Mouse (Mus musculus): ENCODE measurements around the gene Serpine3.
"Not testable (repeated sequence)": the region's sequence is repeated elsewhere in the genome, so short reads cannot be mapped to it uniquely, and the experiment has no call there.

Gene Serpine3

DNA sequence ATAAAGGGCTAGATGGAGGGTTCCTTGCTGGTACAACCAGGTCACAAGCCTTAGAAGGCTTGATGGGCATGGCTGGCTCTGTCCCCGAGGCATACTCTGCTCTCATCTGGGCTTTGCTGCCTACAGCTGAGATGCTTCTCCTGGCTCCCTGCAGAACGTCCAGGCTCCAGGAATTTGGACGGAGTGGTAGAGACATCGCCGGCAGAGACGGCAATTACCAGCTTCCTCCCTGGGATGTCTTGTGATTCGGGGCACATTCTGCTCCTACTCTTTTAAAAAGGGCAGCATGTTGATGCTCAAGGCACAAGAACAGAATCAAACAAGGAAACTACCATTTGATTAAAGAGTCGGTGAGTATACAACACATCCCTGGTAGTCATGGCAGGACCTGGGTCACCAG, at the start of gene Serpine3:
TSS of gene Serpine3 (plus strand) at position 301 of the 400 bp plus-strand sequence.
- no peak for DNase-seq (ENCODE audit: low spot score in 2 of 2)

GRCm38 (mm10) chr14:62622393-62622792, 41.1 kb upstream of the Serpine3 start:
- no peak for DNase-seq (ENCODE audit: low spot score in 2 of 2)

GRCm38 (mm10) chr14:62627951-62628350, 35.5 kb upstream of the Serpine3 start:
- no peak for DNase-seq (ENCODE audit: low spot score in 2 of 2)

- no peak for DNase-seq (ENCODE audit: low spot score in 2 of 2)
Observed at GRCm38 (mm10) chr14:62637436-62638344, 25.8 kb upstream of the Serpine3 start.

GRCm38 (mm10) chr14:62638345-62638702, 25.1 kb upstream of the Serpine3 start:
- DNase-seq (ENCODE audit: low spot score in 2 of 2), result no peak

DNA sequence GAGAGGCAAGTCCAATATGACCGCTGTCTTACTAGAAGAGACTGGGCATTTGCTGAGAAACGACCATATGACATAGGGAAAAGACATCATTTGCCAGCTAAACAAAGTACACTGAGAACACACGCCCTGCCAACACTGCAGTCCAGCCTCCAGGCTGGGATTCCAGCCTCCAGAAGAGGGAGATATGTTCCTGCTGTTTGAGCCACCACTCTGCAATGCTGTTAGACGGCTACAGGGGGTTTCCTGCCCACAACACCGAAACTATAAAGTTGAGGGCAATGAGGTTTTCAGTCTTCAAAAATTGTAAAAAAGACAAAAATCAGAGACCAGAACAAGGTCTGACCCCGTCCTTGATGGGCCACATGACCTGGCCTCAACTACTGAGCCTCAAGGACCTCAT, 24.4 kb upstream of the Serpine3 start:
- no peak for DNase-seq (ENCODE audit: low spot score in 2 of 2)

GRCm38 (mm10) chr14:62639551-62639950, 23.9 kb upstream of the Serpine3 start:
- DNase-seq (ENCODE audit: low spot score in 2 of 2), result no peak

DNA sequence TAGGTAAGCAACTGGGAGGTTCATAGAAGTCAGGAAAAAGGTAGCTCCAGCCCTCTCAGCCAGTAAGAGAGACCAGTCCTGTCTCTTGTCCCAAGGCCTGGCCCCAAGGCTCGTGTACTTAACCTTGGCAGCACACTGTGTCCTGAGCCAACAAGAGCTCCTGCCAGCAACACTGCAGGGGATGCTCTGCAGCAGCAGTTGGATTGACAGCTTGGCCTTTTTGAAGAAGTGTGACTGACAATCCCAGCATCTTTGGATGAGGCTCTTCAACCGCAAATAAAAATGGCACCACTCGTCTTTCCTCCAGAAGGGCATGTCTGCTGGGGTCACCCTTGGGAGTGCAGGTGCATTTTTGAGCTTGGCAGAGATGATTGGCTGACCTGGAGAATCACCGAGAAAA, 23.1 kb upstream of the Serpine3 start:
- no peak for DNase-seq (ENCODE audit: low spot score in 2 of 2)

GRCm38 (mm10) chr14:62642368-62642767, 21.1 kb upstream of the Serpine3 start:
- not testable (repeated sequence) for DNase-seq (ENCODE audit: low spot score in 2 of 2)

DNA sequence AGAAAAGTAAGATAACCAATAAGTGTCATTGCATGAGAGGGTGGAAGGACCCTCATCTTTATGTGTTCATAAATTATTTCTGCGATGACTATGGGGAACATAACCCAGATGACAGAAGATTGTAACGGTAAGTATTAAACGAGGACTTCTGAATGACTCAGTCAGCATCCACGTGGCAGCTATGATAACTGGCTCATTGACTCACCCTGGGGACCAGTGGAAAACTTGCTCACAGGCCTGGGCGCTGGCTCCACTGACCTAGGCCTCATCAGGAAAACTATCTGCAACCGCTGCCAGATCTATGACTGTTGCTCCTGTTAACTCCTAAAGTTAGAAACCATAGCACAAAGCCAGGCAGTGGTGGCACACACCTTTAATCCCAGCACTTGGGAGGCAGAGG, 15.1 kb upstream of the Serpine3 start:
- DNase-seq (ENCODE audit: low spot score in 2 of 2), result no peak

- DNase-seq (ENCODE audit: low spot score in 2 of 2), result no peak
Observed at GRCm38 (mm10) chr14:62650376-62650775, 13.1 kb upstream of the Serpine3 start.

GRCm38 (mm10) chr14:62651771-62652170, 11.7 kb upstream of the Serpine3 start:
- no peak for DNase-seq (ENCODE audit: low spot score in 2 of 2)

DNA sequence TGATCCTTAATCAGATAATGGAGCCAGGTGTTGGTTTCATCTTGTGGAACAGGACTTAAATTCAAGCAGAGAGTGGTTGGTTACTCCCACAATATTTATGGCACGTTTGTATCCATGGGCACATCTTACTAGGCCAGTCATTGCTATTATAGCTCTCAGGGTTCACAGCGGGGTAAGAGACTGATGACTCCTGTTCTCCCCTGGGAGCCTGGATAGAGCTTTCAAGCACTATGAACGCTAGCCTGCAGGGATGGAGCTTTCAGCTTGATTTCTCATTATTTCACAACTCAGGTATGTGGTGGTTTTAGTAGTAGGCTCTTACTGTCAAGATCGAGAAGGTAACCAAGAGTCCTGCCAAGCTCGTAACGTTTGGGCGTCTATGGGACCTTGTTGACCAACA, 7.5 kb upstream of the Serpine3 start:
- DNase-seq (ENCODE audit: low spot score in 2 of 2), result no peak

DNA sequence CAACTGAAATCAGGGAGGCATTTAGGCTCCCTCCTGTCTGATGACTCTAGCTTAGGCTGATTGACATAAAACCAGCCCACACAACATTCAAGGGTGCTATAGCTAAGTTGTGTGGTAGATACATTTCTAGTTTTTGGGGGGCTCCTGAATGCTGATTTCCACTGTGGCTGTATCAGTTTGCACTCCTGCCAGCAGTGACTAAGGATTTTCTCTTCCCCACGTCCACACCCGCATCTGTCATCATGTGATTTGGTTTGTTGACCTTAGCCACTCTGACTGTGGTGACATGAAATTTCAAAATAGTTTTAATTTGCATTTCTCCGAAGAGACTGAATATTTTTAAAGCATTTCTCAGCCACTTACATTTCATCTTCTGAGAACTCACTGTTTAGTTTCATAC, 6.0 kb upstream of the Serpine3 start:
- no peak for DNase-seq (ENCODE audit: low spot score in 2 of 2)

GRCm38 (mm10) chr14:62662381-62662780, 1.1 kb upstream of the Serpine3 start:
- DNase-seq (ENCODE audit: low spot score in 2 of 2), result no peak

GRCm38 (mm10) chr14:62664976-62665673, 1.7 kb downstream of the Serpine3 start:
- DNase-seq (ENCODE audit: low spot score in 2 of 2), result no peak

- DNase-seq (ENCODE audit: low spot score in 2 of 2), result no peak
Observed at GRCm38 (mm10) chr14:62673646-62674045, 10.2 kb downstream of the Serpine3 start.

- no peak for DNase-seq (ENCODE audit: low spot score in 2 of 2)
Observed at GRCm38 (mm10) chr14:62718161-62718560, 54.7 kb downstream of the Serpine3 start.

DNA sequence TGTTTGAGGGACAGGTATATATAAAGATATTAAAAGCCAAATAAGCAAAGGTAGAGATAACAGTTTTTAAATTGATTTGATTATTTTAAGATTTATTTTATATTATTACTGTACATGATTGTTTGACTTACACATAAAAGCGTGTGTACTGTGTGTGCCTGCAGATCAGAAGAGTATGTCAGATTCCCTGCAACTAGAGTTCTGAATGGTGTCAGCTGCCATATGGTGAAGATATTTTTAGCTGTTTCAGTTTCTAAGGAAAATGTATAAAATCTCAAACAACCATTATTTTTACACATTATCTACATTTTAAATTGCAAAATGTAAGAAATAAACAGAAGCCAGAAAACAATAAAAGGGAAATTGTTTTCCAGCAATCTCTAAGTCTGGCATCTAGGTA, 58.2 kb downstream of the Serpine3 start:
- DNase-seq (ENCODE audit: low spot score in 2 of 2), result no peak

- DNase-seq (ENCODE audit: low spot score in 2 of 2), result no peak
Observed at GRCm38 (mm10) chr14:62724560-62724959, 61.1 kb downstream of the Serpine3 start.

- DNase-seq (ENCODE audit: low spot score in 2 of 2), result no peak
Observed at GRCm38 (mm10) chr14:62731902-62732301, 68.4 kb downstream of the Serpine3 start.

DNA sequence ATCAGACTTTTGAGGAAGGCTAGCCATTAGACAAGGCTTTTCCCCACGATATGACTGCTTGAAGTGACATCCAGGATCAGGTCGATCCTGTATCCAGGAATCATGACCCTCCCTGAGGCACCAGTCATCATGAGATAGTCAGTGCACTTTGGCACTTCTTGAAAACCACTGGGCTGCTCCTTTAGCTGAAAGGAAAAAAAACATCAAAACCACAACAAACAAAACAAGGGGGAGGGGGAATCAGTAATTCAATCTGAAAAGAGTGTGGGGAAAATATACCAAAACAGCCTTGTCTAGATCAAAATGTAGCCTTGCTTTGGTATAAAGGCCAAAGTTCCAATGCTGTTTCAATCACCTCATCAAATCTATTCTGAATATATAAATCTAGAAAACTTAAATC, 70.2 kb downstream of the Serpine3 start:
- no peak for DNase-seq (ENCODE audit: low spot score in 2 of 2)

DNA sequence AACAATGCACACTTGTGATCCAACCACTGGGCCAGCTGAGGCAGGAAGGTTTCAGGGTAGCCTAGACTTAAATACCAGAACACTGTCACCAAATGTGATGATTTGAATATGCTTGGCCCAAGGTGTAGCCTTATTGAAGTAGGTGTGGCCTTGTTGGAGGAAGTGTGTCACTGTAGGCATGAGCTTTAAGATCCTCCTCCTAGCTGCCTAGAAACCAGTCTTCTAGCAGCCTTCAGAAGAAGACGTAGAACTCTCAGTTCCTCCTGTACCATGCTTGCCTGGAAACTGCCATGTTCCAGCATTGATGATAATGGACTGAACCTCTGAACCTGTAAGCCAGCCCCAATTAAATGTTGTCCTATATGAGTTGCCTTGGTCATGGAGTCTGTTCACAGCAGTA, 72.2 kb downstream of the Serpine3 start:
- peak in 1 of 2 experiments; percentile 21 for DNase-seq (ENCODE audit: low spot score in 2 of 2)

Measured in natural killer cell, adult 2 months (primary cell).